Mouse (Mus musculus) embryonic fibroblast, embryonic 13.5 days (primary cell): ENCODE data around the gene Fkbp1a.

Experiments used
- CTCF ChIP-seq: IDR thresholded peaks from 2 replicates; pipeline ENCODE4 v1.5.1; 2011; ENCODE audit warnings: mild to moderate bottlenecking, control low read depth, low read length, moderate library complexity, borderline replicate concordance; ENCODE audit not compliant: insufficient read depth
- POLR2A ChIP-seq: IDR thresholded peaks from 2 replicates; pipeline ENCODE4 v1.6.1; 2011; ENCODE audit warnings: low read depth, mild to moderate bottlenecking, control low read depth, low read length, moderate library complexity

DNA sequence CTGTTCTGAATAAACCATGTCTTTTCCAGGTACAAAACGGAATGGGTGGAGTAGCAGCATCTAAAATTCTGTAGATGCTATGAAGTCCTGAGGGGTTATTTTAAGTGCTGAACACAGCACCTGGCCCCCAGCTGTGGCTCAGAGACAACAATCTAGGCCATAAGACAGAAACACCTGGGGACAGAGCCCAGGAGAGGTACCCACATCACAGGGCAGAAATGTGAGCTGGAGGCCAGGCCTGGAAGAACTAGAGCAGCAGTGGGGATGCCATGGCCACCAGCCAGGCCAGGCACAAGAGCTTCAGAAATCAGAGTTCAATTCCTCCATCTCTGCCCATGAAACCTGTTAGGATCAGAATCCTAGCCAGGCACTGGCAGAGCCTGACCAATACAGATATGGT lies 14.2 kb upstream of the Fkbp1a start:
- TF ChIP-seq CTCF (no peak), POLR2A (no peak)
